Mouse (Mus musculus) layer of hippocampus, adult 6 months (tissue): ENCODE data around the gene Lctl. TPM values are rescaled to one million over a fixed set of nuclear protein-coding genes. Genes with fewer than 3 reads are reported as not detected.

ENCODE experiments used
- long read RNA-seq, 2 experiments: library from polyadenylated mRNA; unstranded; transcript quantifications; one replicate each; pipeline ENCODE4 v2.0.0; 2019 to 2020
- polyA plus RNA-seq: library from polyadenylated mRNA; unstranded; fragments of <200 nt; fragmentation: Nextera tagmentation; gene quantifications from 2 replicates; pipeline ENCODE4 v1.2.3, GENCODE M21; 2021

Gene Lctl
- polyA plus RNA-seq, result 0.11 TPM in 1 of 2 replicates, not detected in the other
- long read RNA-seq, experiment 1, result 0 reads
- long read RNA-seq, experiment 2, result 0 reads

GRCm38 (mm10) chr9:64116876-64117275 is at the start of gene Lctl:
TSS of gene Lctl (plus strand) at chr9:64117147.

GRCm38 (mm10) chr9:64172816-64173665 is 56.1 kb downstream of the Lctl start, which contains the start of the genes Zwilch and Rpl4:
TSS of gene Zwilch (minus strand) at chr9:64173104.
TSS of gene Rpl4 (plus strand) at chr9:64173375.

GRCm38 (mm10) chr9:64178974-64179646 is 62.2 kb downstream of the Lctl start, which contains the start of gene Snapc5:
TSS of gene Snapc5 (plus strand) at chr9:64179274.

Other genes with a start within 250 kb of the Lctl start
- 0.18 and 0.34 TPM in 2 replicates for gene Smad6, start 95.1 kb upstream of the Lctl start, polyA plus RNA-seq
- 1.3 and 1.4 TPM in 2 replicates for gene Zwilch, start 56.0 kb downstream of the Lctl start, polyA plus RNA-seq
- gene Rpl4, start 56.2 kb downstream of the Lctl start, polyA plus RNA-seq, result 822 and 873 TPM in 2 replicates
- gene Snapc5, start 62.1 kb downstream of the Lctl start, polyA plus RNA-seq, result 11.9 and 19.8 TPM in 2 replicates
- gene Uchl4, start 118.1 kb downstream of the Lctl start, polyA plus RNA-seq, result 2.9 and 3.1 TPM in 2 replicates
- gene Map2k1, start 136.5 kb downstream of the Lctl start, polyA plus RNA-seq, result 258 and 262 TPM in 2 replicates
- gene Tipin, start 164.4 kb downstream of the Lctl start, polyA plus RNA-seq, result 53.2 and 55.8 TPM in 2 replicates
- gene Dis3l, start 224.1 kb downstream of the Lctl start, polyA plus RNA-seq, result 7.4 and 7.6 TPM in 2 replicates